Mouse (Mus musculus) spleen, adult 12 weeks (tissue): Measurements from ENCODE around the gene Gde1.

Experiments
- DNase-seq: peaks from one replicate; pipeline ENCODE4 v3.0.0; 2022; ENCODE audit warnings: low spot score

Gene Gde1

GRCm38 (mm10) chr7:118705101-118705961 lies at the start of gene Gde1:
TSS of gene Gde1 (minus strand) at chr7:118705778.
- peak; percentile 75 for DNase-seq

- DNase-seq: no peak
These were observed 46.0 kb upstream of the Gde1 start for GRCm38 (mm10) chr7:118751625-118752024.

- no peak for DNase-seq
These were observed 44.1 kb upstream of the Gde1 start for GRCm38 (mm10) chr7:118749706-118750105.

GRCm38 (mm10) chr7:118747891-118748672 lies 42.5 kb upstream of the Gde1 start:
- DNase-seq: no peak

GRCm38 (mm10) chr7:118744766-118745165 lies 39.2 kb upstream of the Gde1 start:
- no peak for DNase-seq

GRCm38 (mm10) chr7:118742278-118742677 lies 36.7 kb upstream of the Gde1 start:
- DNase-seq: no peak

GRCm38 (mm10) chr7:118740532-118741338 lies 35.2 kb upstream of the Gde1 start:
- DNase-seq: peak; percentile 80

- peak; percentile 55 for DNase-seq
These were observed 34.5 kb upstream of the Gde1 start, which contains the start of gene Vps35l for GRCm38 (mm10) chr7:118739975-118740531. TSS of gene Vps35l (plus strand) at chr7:118740226.

GRCm38 (mm10) chr7:118738730-118739129 lies 33.2 kb upstream of the Gde1 start:
- DNase-seq: no peak

GRCm38 (mm10) chr7:118733225-118733624 lies 27.6 kb upstream of the Gde1 start:
- no peak for DNase-seq

GRCm38 (mm10) chr7:118731781-118732180 lies 26.2 kb upstream of the Gde1 start:
- DNase-seq: no peak

GRCm38 (mm10) chr7:118728846-118729587 lies 23.4 kb upstream of the Gde1 start:
- no peak for DNase-seq

GRCm38 (mm10) chr7:118725459-118725858 lies 19.9 kb upstream of the Gde1 start:
- no peak for DNase-seq

GRCm38 (mm10) chr7:118723927-118724326 lies 18.3 kb upstream of the Gde1 start:
- DNase-seq: no peak

- DNase-seq: no peak
These were observed 12.5 kb upstream of the Gde1 start for GRCm38 (mm10) chr7:118718066-118718465.

- DNase-seq: no peak
These were observed 9.3 kb upstream of the Gde1 start for GRCm38 (mm10) chr7:118714873-118715272.

GRCm38 (mm10) chr7:118712228-118713173 lies 6.9 kb upstream of the Gde1 start, which contains the start of gene Ccp110:
TSS of gene Ccp110 (plus strand) at chr7:118712552.
- peak; percentile 89 for DNase-seq

GRCm38 (mm10) chr7:118710776-118711175 lies 5.2 kb upstream of the Gde1 start:
- no peak for DNase-seq

GRCm38 (mm10) chr7:118708002-118708401 lies 2.4 kb upstream of the Gde1 start:
- no peak for DNase-seq

- no peak for DNase-seq
These were observed 1.6 kb upstream of the Gde1 start for GRCm38 (mm10) chr7:118707216-118707615.
